ENCODE assay signal across 23 mouse cellular contexts in the genomic region with DNA sequence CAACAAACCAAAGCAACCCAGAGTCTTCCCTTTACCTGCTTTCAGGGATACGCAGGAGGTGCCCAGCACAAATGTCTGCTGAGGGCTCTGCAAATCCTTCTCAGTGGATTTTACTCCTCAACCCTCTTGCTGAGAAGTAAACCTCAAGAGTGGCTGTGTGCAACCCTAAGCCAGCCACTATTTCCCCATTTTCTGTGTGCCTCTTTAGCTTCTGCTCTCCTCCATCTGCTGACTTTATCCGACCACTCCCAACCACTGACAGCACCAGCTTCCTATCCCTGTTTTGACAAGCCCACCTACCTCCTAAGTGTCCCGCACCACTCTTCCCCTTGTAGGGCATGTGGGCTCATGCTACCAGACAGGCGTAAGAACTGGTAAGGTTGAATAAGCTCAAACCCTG.
"Had no signal": no experiment of that assay in that cellular context is flagged by ENCODE, and none has a peak within 500 bp of the region (broad histone marks: within the 10 kb centered on the region; RNA-seq: fewer than 3 reads in every experiment).

No protein-coding gene starts in this region.

- ATAC-seq: intestine, embryonic 15.5 days had no signal

- H3K9ac ChIP-seq: intestine, embryonic 15.5 days; limb, embryonic 12.5 days; limb, embryonic 15.5 days; liver, embryonic 13.5 days; neural tube, embryonic 12.5 days; neural tube, embryonic 15.5 days; stomach, embryonic 15.5 days had no signal

- H3K36me3 ChIP-seq: intestine, embryonic 15.5 days; limb, embryonic 12.5 days; limb, embryonic 15.5 days; liver, embryonic 13.5 days; neural tube, embryonic 12.5 days; neural tube, embryonic 15.5 days; stomach, embryonic 15.5 days had no signal

- DNase-seq: kidney, adult 11 months; kidney, adult 8-10 months; kidney, postnatal 14 days; layer of hippocampus, postnatal 36 days; left cerebral cortex, postnatal 4 days; liver, embryonic 13.5 days; lung, adult 2 months; lung, postnatal 14 days; lung, postnatal 4 days; midbrain, embryonic 14.5 days; right cerebral cortex, adult 18-20 months; right cerebral cortex, postnatal 25 days; spleen, adult 18-20 months; thymus, adult 18-20 months; thymus, postnatal 36 days had no signal

- H3K27ac ChIP-seq: intestine, embryonic 15.5 days; left cerebral cortex, adult 2 months; limb, embryonic 12.5 days; limb, embryonic 15.5 days; liver, embryonic 13.5 days; neural tube, embryonic 12.5 days; neural tube, embryonic 15.5 days; stomach, embryonic 15.5 days had no signal

- H3K4me1 ChIP-seq: limb, embryonic 15.5 days; neural tube, embryonic 12.5 days; neural tube, embryonic 15.5 days; stomach, embryonic 15.5 days had no signal

- H3K4me3 ChIP-seq: intestine, embryonic 15.5 days; left cerebral cortex, adult 2 months; limb, embryonic 12.5 days; limb, embryonic 15.5 days; liver, embryonic 13.5 days; megakaryocyte, embryonic 14.5 days; neural tube, embryonic 12.5 days; neural tube, embryonic 15.5 days; stomach, embryonic 15.5 days had no signal

- H3K9me3 ChIP-seq: intestine, embryonic 15.5 days; limb, embryonic 12.5 days; limb, embryonic 15.5 days; liver, embryonic 13.5 days; megakaryocyte, embryonic 14.5 days; neural tube, embryonic 12.5 days; neural tube, embryonic 15.5 days; stomach, embryonic 15.5 days had no signal

- H3K27me3 ChIP-seq: intestine, embryonic 15.5 days; limb, embryonic 12.5 days; limb, embryonic 15.5 days; liver, embryonic 13.5 days; megakaryocyte, embryonic 14.5 days; neural tube, embryonic 12.5 days; neural tube, embryonic 15.5 days; stomach, embryonic 15.5 days had no signal
